Mouse (Mus musculus): ENCODE data around the gene Pcyox1.

- no peak for TF ChIP-seq GATA1 (IDR thresholded peaks at IDR 0.05; ENCODE audit: borderline replicate concordance, low read length)
- no peak for TF ChIP-seq FLI1 (IDR thresholded peaks at IDR 0.05; ENCODE audit: low read length)
Measured at GRCm38 (mm10) chr6:86370093-86370713, 26.8 kb downstream of the Pcyox1 start.
